Mouse (Mus musculus): ENCODE results near the gene Gm4201. TPM values are rescaled to one million over a fixed set of nuclear protein-coding genes. Genes with fewer than 3 reads are reported as not detected.
"Not testable (repeated sequence)": the region's sequence is repeated elsewhere in the genome, so short reads cannot be mapped to it uniquely, and the experiment has no call there.

Gene Gm4201
- total RNA-seq (2014; rRNA removed; ENCODE audit: low replicate concordance) (not detected in 2 replicates), polyA plus RNA-seq (2015; fragmentation: Nextera tagmentation; extraction: Ambion mirVana) (not detected in 2 replicates)

DNA sequence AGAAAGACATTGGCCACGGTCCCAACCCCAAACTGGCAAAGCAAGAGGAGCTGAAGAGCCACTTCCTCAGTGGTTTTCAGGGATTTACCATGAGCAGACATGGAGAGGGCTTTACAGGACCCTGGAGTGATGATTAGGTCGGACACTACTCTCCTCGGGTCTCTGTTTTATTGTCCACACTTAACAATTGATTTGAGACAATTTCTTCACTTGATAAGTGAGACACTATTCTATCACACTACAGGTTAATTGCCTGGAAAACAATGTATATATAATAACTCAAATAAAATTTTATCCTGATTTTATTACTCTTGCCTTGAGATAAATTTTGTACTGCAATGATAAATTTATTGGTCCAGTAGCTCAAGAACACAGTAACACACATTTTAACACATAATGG lies at the start of gene Gm4201:
TSS of gene Gm4201 (minus strand) at position 101 of the 400 bp plus-strand sequence.
- H3K4me2 ChIP-seq (ENCODE audit: low read depth, low read length); H3K4me3 ChIP-seq (ENCODE audit: low read depth, low read length); DNase-seq (ENCODE audit: low spot score); H3K9ac ChIP-seq (replicated peaks; ENCODE audit: low read depth, low read length); H3K9me3 ChIP-seq (replicated peaks; ENCODE audit: control insufficient read depth, low read length); H3K27me3 ChIP-seq (ENCODE audit: control insufficient read depth, insufficient read depth, low read length); H3K27ac ChIP-seq (ENCODE audit: low read depth); H3K4me1 ChIP-seq (ENCODE audit: control insufficient read depth, insufficient read depth); ATAC-seq (ENCODE audit: insufficient read depth, low read depth); H3K36me3 ChIP-seq (replicated peaks; ENCODE audit: control insufficient read depth, insufficient read depth, low read length): not testable (repeated sequence)
- no CpG with 5 or more reads among the region's 3 CpGs for WGBS

- not testable (repeated sequence) for ATAC-seq (ENCODE audit: insufficient read depth, low read depth); DNase-seq (ENCODE audit: low spot score); H3K9ac ChIP-seq (replicated peaks; ENCODE audit: low read depth, low read length); H3K4me1 ChIP-seq (ENCODE audit: control insufficient read depth, insufficient read depth); H3K36me3 ChIP-seq (replicated peaks; ENCODE audit: control insufficient read depth, insufficient read depth, low read length); H3K4me2 ChIP-seq (ENCODE audit: low read depth, low read length); H3K4me3 ChIP-seq (ENCODE audit: low read depth, low read length); H3K27ac ChIP-seq (ENCODE audit: low read depth); H3K9me3 ChIP-seq (replicated peaks; ENCODE audit: control insufficient read depth, low read length); H3K27me3 ChIP-seq (ENCODE audit: control insufficient read depth, insufficient read depth, low read length)
- WGBS = 65% methylated on average over 2 of the region's 4 CpGs
These were observed 22.9 kb upstream of the Gm4201 start, which contains the start of gene Gm4565 for GRCm38 (mm10) chr7:22588027-22588426. TSS of gene Gm4565 (minus strand) at chr7:22588127.

- not testable (repeated sequence) for H3K4me3 ChIP-seq (ENCODE audit: low read depth, low read length); DNase-seq (ENCODE audit: low spot score); H3K4me2 ChIP-seq (ENCODE audit: low read depth, low read length); H3K9ac ChIP-seq (replicated peaks; ENCODE audit: low read depth, low read length); ATAC-seq (ENCODE audit: insufficient read depth, low read depth); H3K27ac ChIP-seq (ENCODE audit: low read depth); H3K4me1 ChIP-seq (ENCODE audit: control insufficient read depth, insufficient read depth); H3K9me3 ChIP-seq (replicated peaks; ENCODE audit: control insufficient read depth, low read length); H3K36me3 ChIP-seq (replicated peaks; ENCODE audit: control insufficient read depth, insufficient read depth, low read length); H3K27me3 ChIP-seq (ENCODE audit: control insufficient read depth, insufficient read depth, low read length)
- no CpG with 5 or more reads among the region's 1 CpGs for WGBS
These were observed 30.4 kb downstream of the Gm4201 start, which contains the start of gene Gm8677 for GRCm38 (mm10) chr7:22534787-22535186. TSS of gene Gm8677 (minus strand) at chr7:22534887.

DNA sequence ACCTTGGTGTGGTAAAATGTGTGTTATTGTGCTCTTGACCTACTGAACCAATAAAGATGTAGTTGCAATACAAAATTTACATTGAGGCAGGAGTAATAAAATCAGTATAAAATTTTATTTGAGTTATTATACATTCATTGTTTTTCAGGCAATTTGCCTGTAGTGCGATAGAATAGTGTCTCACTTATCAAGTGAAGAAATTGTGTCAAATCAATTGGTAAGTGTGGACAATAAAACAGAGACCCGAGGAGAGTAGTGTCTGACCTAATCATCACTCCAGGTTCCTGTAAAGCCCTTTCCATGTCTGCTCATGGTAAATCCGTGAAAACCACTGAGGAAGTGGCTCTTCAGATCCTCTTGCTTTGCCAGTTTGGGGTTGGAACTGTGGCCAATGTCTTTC lies 42.5 kb downstream of the Gm4201 start, which contains the start of gene Vmn1r152:
TSS of gene Vmn1r152 (plus strand) at position 301 of the 400 bp plus-strand sequence.
- not testable (repeated sequence) for H3K4me3 ChIP-seq (ENCODE audit: low read depth, low read length); H3K27me3 ChIP-seq (ENCODE audit: control insufficient read depth, insufficient read depth, low read length); H3K27ac ChIP-seq (ENCODE audit: low read depth); H3K9me3 ChIP-seq (replicated peaks; ENCODE audit: control insufficient read depth, low read length); ATAC-seq (ENCODE audit: insufficient read depth, low read depth); H3K36me3 ChIP-seq (replicated peaks; ENCODE audit: control insufficient read depth, insufficient read depth, low read length); DNase-seq (ENCODE audit: low spot score); H3K4me1 ChIP-seq (ENCODE audit: control insufficient read depth, insufficient read depth); H3K9ac ChIP-seq (replicated peaks; ENCODE audit: low read depth, low read length); H3K4me2 ChIP-seq (ENCODE audit: low read depth, low read length)
- no CpG with 5 or more reads among the region's 3 CpGs for whole genome bisulfite sequencing

Other genes starting within 250 kb of the Gm4201 start
- gene Gm4187, start 235.6 kb downstream of the Gm4201 start, total RNA-seq (2014; rRNA removed; ENCODE audit: low replicate concordance) = not detected in 2 replicates
- not detected in 2 replicates for gene Gm4187, start 235.6 kb downstream of the Gm4201 start, polyA plus RNA-seq (2015; fragmentation: Nextera tagmentation; extraction: Ambion mirVana)
- not detected in 2 replicates for gene Gm8660, start 194.3 kb downstream of the Gm4201 start, total RNA-seq (2014; rRNA removed; ENCODE audit: low replicate concordance)
- not detected in 2 replicates for gene Gm8660, start 194.3 kb downstream of the Gm4201 start, polyA plus RNA-seq (2015; fragmentation: Nextera tagmentation; extraction: Ambion mirVana)
- gene Vmn1r148, start 151.8 kb downstream of the Gm4201 start, total RNA-seq (2014; rRNA removed; ENCODE audit: low replicate concordance) = not detected in 2 replicates
- gene Vmn1r148, start 151.8 kb downstream of the Gm4201 start, polyA plus RNA-seq (2015; fragmentation: Nextera tagmentation; extraction: Ambion mirVana) = not detected in 2 replicates
- not detected in 2 replicates for gene Vmn1r149, start 127.1 kb downstream of the Gm4201 start, total RNA-seq (2014; rRNA removed; ENCODE audit: low replicate concordance)
- gene Vmn1r149, start 127.1 kb downstream of the Gm4201 start, polyA plus RNA-seq (2015; fragmentation: Nextera tagmentation; extraction: Ambion mirVana) = not detected in 2 replicates
- gene Gm10665, start 101.3 kb downstream of the Gm4201 start, total RNA-seq (2014; rRNA removed; ENCODE audit: low replicate concordance) = not detected in 2 replicates
- gene Gm10665, start 101.3 kb downstream of the Gm4201 start, polyA plus RNA-seq (2015; fragmentation: Nextera tagmentation; extraction: Ambion mirVana) = not detected in 2 replicates
- gene Vmn1r151, start 65.7 kb downstream of the Gm4201 start, total RNA-seq (2014; rRNA removed; ENCODE audit: low replicate concordance) = not detected in 2 replicates
- gene Vmn1r151, start 65.7 kb downstream of the Gm4201 start, polyA plus RNA-seq (2015; fragmentation: Nextera tagmentation; extraction: Ambion mirVana) = not detected in 2 replicates
- not detected in 2 replicates for gene Vmn1r152, start 42.4 kb downstream of the Gm4201 start, total RNA-seq (2014; rRNA removed; ENCODE audit: low replicate concordance)
- gene Vmn1r152, start 42.4 kb downstream of the Gm4201 start, polyA plus RNA-seq (2015; fragmentation: Nextera tagmentation; extraction: Ambion mirVana) = not detected in 2 replicates
- gene Gm8677, start 30.5 kb downstream of the Gm4201 start, total RNA-seq (2014; rRNA removed; ENCODE audit: low replicate concordance) = not detected in 2 replicates
- not detected in 2 replicates for gene Gm8677, start 30.5 kb downstream of the Gm4201 start, polyA plus RNA-seq (2015; fragmentation: Nextera tagmentation; extraction: Ambion mirVana)
- gene Gm4565, start 22.8 kb upstream of the Gm4201 start, total RNA-seq (2014; rRNA removed; ENCODE audit: low replicate concordance) = not detected in 2 replicates
- gene Gm4565, start 22.8 kb upstream of the Gm4201 start, polyA plus RNA-seq (2015; fragmentation: Nextera tagmentation; extraction: Ambion mirVana) = not detected in 2 replicates
- not detected in 2 replicates for gene Vmn1r155, start 92.7 kb upstream of the Gm4201 start, total RNA-seq (2014; rRNA removed; ENCODE audit: low replicate concordance)
- not detected in 2 replicates for gene Vmn1r155, start 92.7 kb upstream of the Gm4201 start, polyA plus RNA-seq (2015; fragmentation: Nextera tagmentation; extraction: Ambion mirVana)
- not detected in 2 replicates for gene Gm8693, start 127.0 kb upstream of the Gm4201 start, total RNA-seq (2014; rRNA removed; ENCODE audit: low replicate concordance)
- gene Gm8693, start 127.0 kb upstream of the Gm4201 start, polyA plus RNA-seq (2015; fragmentation: Nextera tagmentation; extraction: Ambion mirVana) = not detected in 2 replicates
- gene Gm4567, start 154.4 kb upstream of the Gm4201 start, total RNA-seq (2014; rRNA removed; ENCODE audit: low replicate concordance) = not detected in 2 replicates
- not detected in 2 replicates for gene Gm4567, start 154.4 kb upstream of the Gm4201 start, polyA plus RNA-seq (2015; fragmentation: Nextera tagmentation; extraction: Ambion mirVana)
- gene Vmn1r157, start 196.4 kb upstream of the Gm4201 start, total RNA-seq (2014; rRNA removed; ENCODE audit: low replicate concordance) = not detected in 2 replicates
- not detected in 2 replicates for gene Vmn1r157, start 196.4 kb upstream of the Gm4201 start, polyA plus RNA-seq (2015; fragmentation: Nextera tagmentation; extraction: Ambion mirVana)
- not detected in 2 replicates for gene Vmn1r158, start 225.4 kb upstream of the Gm4201 start, total RNA-seq (2014; rRNA removed; ENCODE audit: low replicate concordance)
- not detected in 2 replicates for gene Vmn1r158, start 225.4 kb upstream of the Gm4201 start, polyA plus RNA-seq (2015; fragmentation: Nextera tagmentation; extraction: Ambion mirVana)

Data from heart, postnatal 0 days (tissue).